Mouse (Mus musculus): ENCODE measurements around the gene Plcb4. TPM values are rescaled to one million over a fixed set of nuclear protein-coding genes. Genes with fewer than 3 reads are reported as not detected.

Gene Plcb4
- polyA plus RNA-seq, 1 experiment from 2014 or later: 26.5 TPM

- in situ Hi-C loops (cut with MboI; ENCODE audit: low pct_unique_long_range_greater_than_20kb): no loop called here
- POLR2A ChIA-PET: no interaction called here
- CTCF ChIA-PET: no interaction called here
- no peaks in the 10 kb centered on the region for H3K27me3 ChIP-seq
- DNase-seq (ENCODE audit: low read depth, low spot score) (no peak), ATAC-seq (no peak)
- TF ChIP-seq CTCF (IDR thresholded peaks at IDR 0.05): no peak
Measured at GRCm38 (mm10) chr2:135848169-135848568, 189.4 kb downstream of the Plcb4 start.

GRCm38 (mm10) chr2:135851964-135852363 lies 193.2 kb downstream of the Plcb4 start:
- ChIA-PET POLR2A (no interaction called here), CTCF (interaction anchor here (1.2 to 1.4 kb wide), 3 partner anchors 11 to 118 kb away, joined by 3 to 4 read pairs (median 3); no protein-coding TSS in a partner anchor)
- ATAC-seq (no peak), DNase-seq (ENCODE audit: low read depth, low spot score) (no peak)
- in situ Hi-C loops (cut with MboI; ENCODE audit: low pct_unique_long_range_greater_than_20kb): no loop called here
- no peak for TF ChIP-seq CTCF (IDR thresholded peaks at IDR 0.05)
- H3K27me3 ChIP-seq: no peaks in the 10 kb centered on the region

GRCm38 (mm10) chr2:135853085-135853484 lies 194.3 kb downstream of the Plcb4 start:
- POLR2A ChIA-PET: interaction anchor here (1.1 kb wide), 1 partner anchor 10 kb away, joined by 3 read pairs; no protein-coding TSS in a partner anchor
- in situ Hi-C loops (cut with MboI; ENCODE audit: low pct_unique_long_range_greater_than_20kb): no loop called here
- TF ChIP-seq CTCF (IDR thresholded peaks at IDR 0.05): no peak
- no peak for DNase-seq (ENCODE audit: low read depth, low spot score)
- no peaks in the 10 kb centered on the region for H3K27me3 ChIP-seq
- no peak for ATAC-seq
- CTCF ChIA-PET: interaction anchor here (1.4 to 1.6 kb wide), 2 partner anchors 9 to 21 kb away, joined by 3 to 7 read pairs; no protein-coding TSS in a partner anchor

GRCm38 (mm10) chr2:135854059-135854458 lies 195.2 kb downstream of the Plcb4 start:
- H3K27me3 ChIP-seq: no peaks in the 10 kb centered on the region
- CTCF ChIA-PET: interaction anchor here (1.6 kb wide), 1 partner anchor 8 kb away, joined by 7 read pairs; no protein-coding TSS in a partner anchor
- no peak for TF ChIP-seq CTCF (IDR thresholded peaks at IDR 0.05)
- in situ Hi-C loops (cut with MboI; ENCODE audit: low pct_unique_long_range_greater_than_20kb): no loop called here
- POLR2A ChIA-PET: no interaction called here
- ATAC-seq (no peak), DNase-seq (ENCODE audit: low read depth, low spot score) (no peak)

- no peak for TF ChIP-seq CTCF (IDR thresholded peaks at IDR 0.05)
- DNase-seq (ENCODE audit: low read depth, low spot score): no peak
- H3K27me3 ChIP-seq: no peaks in the 10 kb centered on the region
- ChIA-PET CTCF (interaction anchor here (0.8 to 1.2 kb wide), 2 partner anchors 13 to 37 kb away, joined by 3 read pairs; no protein-coding TSS in a partner anchor), POLR2A (no interaction called here)
- no peak for ATAC-seq
- in situ Hi-C loops (cut with MboI; ENCODE audit: low pct_unique_long_range_greater_than_20kb): no loop called here
Measured at GRCm38 (mm10) chr2:135855890-135856490, 197.2 kb downstream of the Plcb4 start.

- in situ Hi-C loops (cut with MboI; ENCODE audit: low pct_unique_long_range_greater_than_20kb): no loop called here
- CTCF ChIA-PET: no interaction called here
- no peaks in the 10 kb centered on the region for H3K27me3 ChIP-seq
- no peak for TF ChIP-seq CTCF (IDR thresholded peaks at IDR 0.05)
- DNase-seq (ENCODE audit: low read depth, low spot score) (no peak), ATAC-seq (no peak)
- POLR2A ChIA-PET: no interaction called here
Measured at GRCm38 (mm10) chr2:135856826-135857225, 198.0 kb downstream of the Plcb4 start.

GRCm38 (mm10) chr2:135861531-135862488 lies 203.0 kb downstream of the Plcb4 start:
- no peaks in the 10 kb centered on the region for H3K27me3 ChIP-seq
- CTCF ChIA-PET: interaction anchor here (1.3 to 2.2 kb wide), 4 partner anchors 8 to 65 kb away, joined by 3 to 7 read pairs (median 6); no protein-coding TSS in a partner anchor
- DNase-seq (ENCODE audit: low read depth, low spot score): peak; percentile 39
- ATAC-seq: no peak
- POLR2A ChIA-PET: no interaction called here
- in situ Hi-C loops (cut with MboI; ENCODE audit: low pct_unique_long_range_greater_than_20kb): no loop called here
- TF ChIP-seq CTCF (IDR thresholded peaks at IDR 0.05): no peak

GRCm38 (mm10) chr2:135862489-135863390 lies 203.9 kb downstream of the Plcb4 start:
- POLR2A ChIA-PET: interaction anchor here (0.6 kb wide), 1 partner anchor 27 kb away, joined by 3 read pairs; no protein-coding TSS in a partner anchor
- ATAC-seq: no peak

GRCm38 (mm10) chr2:135863391-135864076 lies 204.7 kb downstream of the Plcb4 start:
- ChIA-PET CTCF (interaction anchor here (0.8 to 2.2 kb wide), 6 partner anchors 10 to 57 kb away, joined by 3 to 7 read pairs (median 3); no protein-coding TSS in a partner anchor), POLR2A (no interaction called here)
- TF ChIP-seq CTCF (IDR thresholded peaks at IDR 0.05): no peak
- DNase-seq (ENCODE audit: low read depth, low spot score): peak; percentile 72
- peak; percentile 99 for ATAC-seq
- in situ Hi-C loops (cut with MboI; ENCODE audit: low pct_unique_long_range_greater_than_20kb): no loop called here
- no peaks in the 10 kb centered on the region for H3K27me3 ChIP-seq

More at GRCm38 (mm10) chr2:135862489-135863390, 203.9 kb downstream of the Plcb4 start:
- no peak for TF ChIP-seq CTCF (IDR thresholded peaks at IDR 0.05)
- CTCF ChIA-PET: interaction anchor here (0.8 to 2.2 kb wide), 6 partner anchors 9 to 64 kb away, joined by 3 to 7 read pairs (median 4); no protein-coding TSS in a partner anchor
- no peak for DNase-seq (ENCODE audit: low read depth, low spot score)
- in situ Hi-C loops (cut with MboI; ENCODE audit: low pct_unique_long_range_greater_than_20kb): no loop called here
- H3K27me3 ChIP-seq: no peaks in the 10 kb centered on the region
